Mouse (Mus musculus) intestine, embryonic 15.5 days (tissue): ENCODE results near the gene 1700001C19Rik. TPM values are rescaled to one million over a fixed set of nuclear protein-coding genes. Genes with fewer than 3 reads are reported as not detected.
A peak's percentile ranks its signal among the peaks of the same experiment; 100 is the strongest.

ENCODE experiments used
- ATAC-seq: fragments of 200-750 bp; cut with Nextera tagmentation; 2 replicates; pipeline ENCODE4 v1.8.0; 2017; ENCODE audit warnings: moderate TSS enrichment, moderate library complexity
- H3K27ac ChIP-seq: fragments of 300-500 bp; sonication (generic); 2 replicates; pipeline ENCODE4 v1.5.1; 2015; ENCODE audit warnings: mild to moderate bottlenecking, inconsistent platforms
- H3K27me3 ChIP-seq: fragments of 300-500 bp; sonication (generic); replicated peaks from 2 replicates; pipeline ENCODE4 v1.6.1; 2015; ENCODE audit warnings: inconsistent platforms
- H3K36me3 ChIP-seq: fragments of 300-500 bp; sonication (generic); 2 replicates; pipeline ENCODE4 v1.6.1; 2015; ENCODE audit warnings: inconsistent platforms
- H3K4me1 ChIP-seq: fragments of 300-500 bp; sonication (generic); replicated peaks from 2 replicates; pipeline ENCODE4 v1.6.1; 2015; ENCODE audit warnings: inconsistent platforms
- H3K4me2 ChIP-seq: fragments of 300-500 bp; sonication (generic); replicated peaks from 2 replicates; pipeline ENCODE4 v1.6.1; 2015; ENCODE audit warnings: mild to moderate bottlenecking, inconsistent platforms
- H3K4me3 ChIP-seq: fragments of 300-500 bp; sonication (generic); replicated peaks from 2 replicates; pipeline ENCODE4 v1.5.1; 2015; ENCODE audit warnings: inconsistent platforms
- H3K9ac ChIP-seq: fragments of 300-500 bp; sonication (generic); 2 replicates; pipeline ENCODE4 v1.6.1; 2015; ENCODE audit warnings: inconsistent platforms
- H3K9me3 ChIP-seq: fragments of 300-500 bp; sonication (generic); 2 replicates; pipeline ENCODE4 v1.6.1; 2016; ENCODE audit warnings: inconsistent platforms
- WGBS: fragments of 180-500 bp; shearing (Covaris S2); methylation state at CpG from one replicate; pipeline ENCODE4 v1.1.7; 2015; 5-methylcytosine and 5-hydroxymethylcytosine counted together
- polyA plus RNA-seq: library from polyadenylated mRNA; unstranded; fragments of >200 nt; fragmentation: Nextera tagmentation; extraction: Ambion mirVana; gene quantifications from 2 replicates; pipeline ENCODE4 v1.2.1, GENCODE M21; 2015

1700001C19Rik gene
- polyA plus RNA-seq, 1 experiment from 2014 or later: 0.38 TPM

DNA sequence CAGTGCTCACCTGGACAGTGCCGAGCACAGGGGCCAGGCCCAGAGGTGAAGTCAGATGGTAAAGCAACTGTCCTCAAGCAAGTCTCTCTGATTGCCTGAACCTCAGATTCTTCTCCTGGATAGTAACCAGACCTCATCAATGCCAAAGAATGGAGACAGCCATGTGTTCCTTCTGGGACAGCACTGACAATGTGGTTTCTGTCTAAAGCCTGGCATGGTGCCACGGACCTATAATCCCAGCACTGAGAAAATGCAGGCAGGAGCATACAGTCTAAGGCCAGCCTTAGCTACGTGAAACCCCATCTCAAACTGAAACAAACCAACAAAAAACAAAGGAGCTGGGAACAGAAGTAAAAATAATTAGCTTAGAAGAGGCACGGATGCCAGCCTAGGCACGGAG, 33.5 kb upstream of the 1700001C19Rik start:
- H3K9me3 ChIP-seq: no peaks in the 10 kb centered on the region
- no peak overlapping the region for H3K4me3 ChIP-seq
- no peak overlapping the region for H3K4me2 ChIP-seq
- 0 out of 2 replicates have a peak, but pooled peaks cover 3% of the 10 kb centered on the region for H3K27me3 ChIP-seq
- peak overlapping the region; percentile 62 for H3K27ac ChIP-seq
- 56% methylated on average over 5 of the region's 5 CpGs for WGBS
- ATAC-seq: no peak
- H3K36me3 ChIP-seq: no peaks in the 10 kb centered on the region
- H3K9ac ChIP-seq: no peak overlapping the region
- peaks cover 43% of the 10 kb centered on the region for H3K4me1 ChIP-seq

DNA sequence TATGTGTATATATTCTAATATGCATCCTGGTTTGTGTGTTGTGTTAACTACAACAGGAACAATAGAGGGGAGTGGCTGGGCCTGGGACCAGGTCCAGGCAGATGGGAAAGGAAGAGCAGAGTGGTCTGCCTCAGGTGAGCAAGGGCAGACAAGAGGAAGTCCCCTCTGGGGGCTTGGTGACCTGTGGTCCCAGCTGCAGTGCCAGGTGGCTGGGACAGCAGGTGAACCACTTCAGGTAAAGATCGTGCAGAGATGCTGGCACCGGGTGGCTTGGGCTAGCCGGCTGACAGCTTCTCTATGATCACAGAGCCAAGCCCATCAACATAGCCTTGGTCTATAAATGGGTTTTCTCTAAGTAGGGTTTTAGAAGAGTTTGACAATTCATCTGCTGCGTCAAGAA, 32.9 kb upstream of the 1700001C19Rik start:
- WGBS: 86% methylated on average over 4 of the region's 4 CpGs
- Histone ChIP-seq H3K4me2 (no peak overlapping the region), H3K27ac (0 out of 2 replicates have a peak overlapping the region, but pooled peaks have one; percentile 15), H3K27me3 (0 out of 2 replicates have a peak, but pooled peaks cover 3% of the 10 kb centered on the region), H3K9me3 (no peaks in the 10 kb centered on the region), H3K4me1 (peaks cover 46% of the 10 kb centered on the region), H3K4me3 (no peak overlapping the region), H3K36me3 (no peaks in the 10 kb centered on the region), H3K9ac (no peak overlapping the region)
- ATAC-seq: no peak

DNA sequence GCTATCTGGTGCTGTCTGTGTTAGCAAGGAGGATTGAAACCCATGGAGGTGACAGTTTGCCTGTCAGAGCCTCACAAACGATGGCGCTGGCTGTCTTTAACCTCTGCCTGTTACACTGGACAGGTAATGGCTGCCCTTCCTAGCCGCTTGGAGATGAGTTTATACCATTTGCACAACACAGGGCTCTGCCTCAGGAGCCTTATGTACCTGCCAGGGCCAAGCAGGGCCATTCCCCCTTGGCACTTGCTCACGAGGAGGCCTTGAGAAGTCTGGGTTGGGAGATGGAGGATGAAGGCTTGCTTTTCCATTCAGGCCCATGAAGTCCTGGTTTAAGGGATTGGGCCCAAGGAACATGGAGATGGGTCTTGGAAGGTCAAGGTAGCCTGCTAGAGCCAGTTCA, 32.5 kb upstream of the 1700001C19Rik start:
- Histone ChIP-seq H3K36me3 (no peaks in the 10 kb centered on the region), H3K4me1 (peaks cover 51% of the 10 kb centered on the region), H3K9ac (no peak overlapping the region), H3K27ac (no peak overlapping the region), H3K4me2 (no peak overlapping the region), H3K4me3 (no peak overlapping the region), H3K9me3 (no peaks in the 10 kb centered on the region), H3K27me3 (0 out of 2 replicates have a peak, but pooled peaks cover 3% of the 10 kb centered on the region)
- WGBS: 90% methylated on average over 4 of the region's 4 CpGs
- no peak for ATAC-seq

DNA sequence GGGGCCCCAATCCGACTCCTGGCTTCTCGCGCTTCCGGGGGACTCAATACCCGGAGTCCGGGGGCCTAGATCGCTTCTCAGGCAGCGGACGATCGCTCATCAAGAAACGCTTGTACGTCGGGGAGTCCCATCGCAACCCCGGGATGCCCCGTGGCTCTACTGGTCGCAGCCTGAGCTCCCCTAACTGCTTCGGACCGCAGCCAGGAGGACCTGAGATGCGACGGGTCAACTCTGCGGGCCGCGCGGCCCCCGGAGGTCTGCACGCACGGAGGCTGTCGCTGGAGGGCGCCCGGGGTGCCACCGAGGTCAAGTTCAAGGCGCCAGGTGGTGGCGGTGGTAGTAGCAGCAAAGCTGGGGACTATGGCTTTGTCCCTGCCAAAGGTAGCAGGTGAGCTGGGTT, 31.3 kb upstream of the 1700001C19Rik start:
- 25% methylated on average over 34 of the region's 34 CpGs for WGBS
- peak overlapping the region; percentile 17 for H3K4me3 ChIP-seq
- H3K27ac ChIP-seq: no peak overlapping the region
- 0 out of 2 replicates have a peak, but pooled peaks cover 3% of the 10 kb centered on the region for H3K27me3 ChIP-seq
- peaks cover 55% of the 10 kb centered on the region for H3K4me1 ChIP-seq
- no peaks in the 10 kb centered on the region for H3K9me3 ChIP-seq
- H3K9ac ChIP-seq: no peak overlapping the region
- no peak for ATAC-seq
- peak overlapping the region; percentile 47 for H3K4me2 ChIP-seq
- H3K36me3 ChIP-seq: no peaks in the 10 kb centered on the region

DNA sequence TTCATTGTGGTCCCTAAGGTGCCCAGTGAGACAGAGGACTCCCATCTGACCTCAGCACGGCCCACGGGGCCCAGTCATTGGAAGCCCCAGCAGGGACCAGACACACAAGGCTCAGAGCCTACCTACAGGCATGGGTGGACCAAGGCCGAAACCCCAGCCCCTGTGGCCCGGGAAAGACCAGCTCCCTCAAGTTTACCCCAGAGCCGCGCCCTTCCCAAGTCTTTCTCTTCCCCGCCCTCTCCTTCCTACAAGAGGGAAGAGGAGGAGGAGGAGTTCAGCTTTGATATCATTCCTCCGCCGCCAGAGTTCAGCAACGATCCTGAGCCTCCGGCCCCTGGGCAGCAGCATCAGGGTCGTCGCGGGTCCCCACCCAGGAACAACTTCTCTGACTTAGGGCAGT, 30.9 kb upstream of the 1700001C19Rik start:
- no peaks in the 10 kb centered on the region for H3K9me3 ChIP-seq
- 0 out of 2 replicates have a peak, but pooled peaks cover 3% of the 10 kb centered on the region for H3K27me3 ChIP-seq
- peaks cover 51% of the 10 kb centered on the region for H3K4me1 ChIP-seq
- H3K4me3 ChIP-seq: peak overlapping the region; percentile 17
- WGBS: 32% methylated on average over 14 of the region's 14 CpGs
- no peaks in the 10 kb centered on the region for H3K36me3 ChIP-seq
- H3K27ac ChIP-seq: no peak overlapping the region
- H3K9ac ChIP-seq: no peak overlapping the region
- no peak for ATAC-seq
- H3K4me2 ChIP-seq: peak overlapping the region; percentile 47

DNA sequence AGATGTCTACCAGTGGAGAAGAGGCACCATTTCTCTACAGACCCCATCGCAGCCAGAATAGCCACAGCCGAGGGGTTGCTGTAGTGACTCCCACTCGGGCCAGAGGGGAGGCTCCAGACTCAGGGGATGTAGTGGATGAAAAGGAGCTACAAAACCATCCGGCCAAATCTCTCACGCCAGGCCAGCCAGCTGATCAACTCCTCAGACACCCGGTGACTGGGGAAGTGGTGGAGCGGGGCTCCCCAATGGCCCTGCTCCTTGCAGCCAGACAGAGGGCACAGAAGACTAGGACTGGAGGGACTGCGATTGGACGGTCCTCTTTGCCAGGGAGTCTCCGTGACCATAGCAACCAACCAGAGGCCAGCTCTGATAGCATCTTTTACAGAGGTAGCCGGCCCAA, 30.5 kb upstream of the 1700001C19Rik start:
- Histone ChIP-seq H3K36me3 (no peaks in the 10 kb centered on the region), H3K4me2 (no peak overlapping the region), H3K27me3 (0 out of 2 replicates have a peak, but pooled peaks cover 3% of the 10 kb centered on the region), H3K9me3 (no peaks in the 10 kb centered on the region), H3K27ac (no peak overlapping the region), H3K4me3 (no peak overlapping the region), H3K9ac (no peak overlapping the region), H3K4me1 (peaks cover 50% of the 10 kb centered on the region)
- no peak for ATAC-seq
- WGBS: 75% methylated on average over 11 of the region's 11 CpGs

DNA sequence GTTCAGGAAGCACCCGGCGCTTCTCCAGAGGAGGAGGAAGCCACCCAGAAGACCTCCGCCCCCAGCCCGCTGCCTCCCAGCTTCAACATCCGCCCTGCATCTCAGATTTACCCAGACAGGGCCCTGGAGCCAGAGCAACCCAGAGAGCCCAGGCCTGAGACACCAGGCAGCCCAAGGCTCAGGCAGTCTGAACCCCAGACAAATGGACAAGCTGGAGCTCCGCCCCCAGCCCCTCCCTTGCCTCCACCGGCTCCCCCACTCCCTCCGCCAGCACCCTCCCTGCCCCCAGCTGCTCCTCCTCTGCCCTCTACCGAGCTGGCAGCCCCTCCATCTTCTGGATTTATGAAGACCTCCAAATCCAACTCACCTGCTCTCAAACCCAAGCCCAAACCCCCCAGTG, 29.1 kb upstream of the 1700001C19Rik start:
- WGBS: 34% methylated on average over 9 of the region's 9 CpGs
- H3K4me1 ChIP-seq: peaks cover 53% of the 10 kb centered on the region
- H3K9me3 ChIP-seq: no peaks in the 10 kb centered on the region
- H3K4me3 ChIP-seq: no peak overlapping the region
- no peak for ATAC-seq
- H3K36me3 ChIP-seq: no peaks in the 10 kb centered on the region
- H3K4me2 ChIP-seq: no peak overlapping the region
- 0 out of 2 replicates have a peak, but pooled peaks cover 3% of the 10 kb centered on the region for H3K27me3 ChIP-seq
- no peak overlapping the region for H3K9ac ChIP-seq
- no peak overlapping the region for H3K27ac ChIP-seq

DNA sequence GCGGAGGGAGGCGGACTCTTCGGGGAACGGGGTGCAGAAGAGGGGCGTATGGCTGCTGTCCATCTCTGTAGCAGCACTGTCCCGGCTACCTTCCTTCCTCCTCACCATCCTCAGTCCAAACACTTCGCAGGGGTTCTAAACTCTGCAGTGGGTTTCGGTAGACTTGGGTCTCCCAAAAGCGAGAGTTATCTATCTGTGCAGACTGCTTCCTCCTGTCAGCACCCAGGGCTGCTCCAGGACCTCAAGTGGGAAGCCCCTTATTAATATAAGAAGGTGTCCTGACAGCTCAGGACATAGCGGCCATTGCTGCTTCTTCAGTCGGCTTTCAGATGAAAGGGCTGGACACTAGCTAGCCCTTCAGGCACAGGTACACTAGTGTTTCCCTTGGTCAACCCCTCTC, 27.8 kb upstream of the 1700001C19Rik start:
- Histone ChIP-seq H3K9ac (no peak overlapping the region), H3K4me2 (peak overlapping the region; percentile 27; the same call in 1 of the 2 replicates), H3K36me3 (no peaks in the 10 kb centered on the region), H3K27me3 (0 out of 2 replicates have a peak, but pooled peaks cover 3% of the 10 kb centered on the region), H3K27ac (no peak overlapping the region; the same call in 1 of the 2 replicates), H3K9me3 (no peaks in the 10 kb centered on the region), H3K4me3 (no peak overlapping the region), H3K4me1 (peaks cover 54% of the 10 kb centered on the region)
- 73% methylated on average over 11 of the region's 11 CpGs for WGBS
- ATAC-seq: no peak

DNA sequence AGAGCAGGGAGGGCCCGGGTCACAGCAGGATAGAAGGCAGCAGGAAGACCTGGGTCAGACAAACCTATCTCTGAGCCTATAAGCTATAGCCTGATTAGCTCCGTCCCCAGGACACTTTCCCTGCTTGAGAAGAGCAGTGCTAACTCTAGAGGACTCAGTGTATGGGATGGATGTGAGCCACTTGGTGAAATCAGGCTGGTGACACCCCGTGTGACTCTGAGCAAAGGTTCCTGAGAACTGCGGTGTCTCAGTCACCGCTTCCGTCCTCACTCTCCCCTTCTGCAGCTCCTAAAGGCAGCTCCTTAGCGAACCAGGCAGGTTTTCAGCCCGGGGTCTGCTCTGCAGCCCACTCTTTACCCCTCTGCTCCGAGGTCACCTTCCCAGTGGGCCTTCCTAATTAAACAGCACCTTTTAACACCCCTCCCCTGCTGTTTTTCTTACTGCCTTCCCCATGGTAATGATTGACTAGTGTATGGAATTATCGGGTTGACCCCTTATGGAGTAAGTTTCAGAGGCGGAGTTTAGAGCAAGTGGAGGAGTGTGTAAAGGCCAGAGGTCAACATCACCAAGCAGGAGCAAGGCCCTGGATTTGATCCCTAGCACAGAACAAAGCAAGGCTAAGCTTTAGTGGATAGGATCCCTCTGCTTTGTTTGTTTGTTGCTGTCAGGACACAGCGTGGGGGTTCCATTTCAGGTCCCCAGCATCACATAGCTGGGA, 27.2 kb upstream of the 1700001C19Rik start:
- WGBS: 41% methylated on average over 12 of the region's 12 CpGs
- 0 out of 2 replicates have a peak, but pooled peaks cover 3% of the 10 kb centered on the region for H3K27me3 ChIP-seq
- peak overlapping the region; percentile 27; the same call in 1 of the 2 replicates for H3K4me2 ChIP-seq
- H3K9ac ChIP-seq: no peak overlapping the region
- peaks cover 53% of the 10 kb centered on the region for H3K4me1 ChIP-seq
- ATAC-seq: peak; percentile 57
- no peak overlapping the region for H3K4me3 ChIP-seq
- H3K36me3 ChIP-seq: no peaks in the 10 kb centered on the region
- H3K27ac ChIP-seq: peak overlapping the region; percentile 51
- H3K9me3 ChIP-seq: no peaks in the 10 kb centered on the region

DNA sequence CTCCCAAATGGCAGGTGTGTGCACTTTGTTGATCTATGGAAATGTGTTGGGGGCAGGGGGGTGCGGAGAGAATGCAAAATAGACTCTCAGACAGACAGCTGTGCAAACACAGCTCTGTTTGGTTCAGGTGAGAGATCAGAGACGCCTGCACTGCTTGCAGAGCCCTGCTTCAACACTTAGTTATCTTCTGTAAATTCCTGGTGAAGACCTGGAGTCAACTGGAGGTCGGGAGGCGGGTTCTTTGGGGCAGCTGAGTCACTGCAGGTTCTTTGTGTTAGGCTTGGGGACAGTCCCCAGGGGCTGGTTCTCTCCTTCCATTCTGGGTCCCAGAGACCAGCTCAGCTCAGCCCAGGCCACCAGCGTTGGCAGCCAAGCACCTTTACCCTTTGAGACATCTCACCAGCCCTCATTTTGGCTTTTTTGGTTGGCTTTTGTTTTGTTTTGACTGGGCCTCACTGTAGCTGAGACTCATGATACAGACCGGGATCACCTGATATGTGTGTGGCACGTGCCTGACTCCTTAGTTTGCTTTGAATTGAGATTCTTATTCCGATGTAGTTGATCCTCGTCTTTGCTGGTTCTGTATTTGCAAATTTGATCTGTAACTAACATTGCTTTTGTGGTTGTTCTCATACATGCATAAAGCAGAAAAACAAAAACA, 25.7 kb upstream of the 1700001C19Rik start:
- no peak overlapping the region for H3K9ac ChIP-seq
- no peak overlapping the region for H3K4me2 ChIP-seq
- H3K9me3 ChIP-seq: no peaks in the 10 kb centered on the region
- 0 out of 2 replicates have a peak, but pooled peaks cover 3% of the 10 kb centered on the region for H3K27me3 ChIP-seq
- H3K4me3 ChIP-seq: no peak overlapping the region
- H3K36me3 ChIP-seq: no peaks in the 10 kb centered on the region
- 0 out of 2 replicates have a peak overlapping the region, but pooled peaks have one; percentile 1 for H3K27ac ChIP-seq
- peak; percentile 57 for ATAC-seq
- H3K4me1 ChIP-seq: peaks cover 46% of the 10 kb centered on the region
- 38% methylated on average over 9 of the region's 9 CpGs for WGBS

DNA sequence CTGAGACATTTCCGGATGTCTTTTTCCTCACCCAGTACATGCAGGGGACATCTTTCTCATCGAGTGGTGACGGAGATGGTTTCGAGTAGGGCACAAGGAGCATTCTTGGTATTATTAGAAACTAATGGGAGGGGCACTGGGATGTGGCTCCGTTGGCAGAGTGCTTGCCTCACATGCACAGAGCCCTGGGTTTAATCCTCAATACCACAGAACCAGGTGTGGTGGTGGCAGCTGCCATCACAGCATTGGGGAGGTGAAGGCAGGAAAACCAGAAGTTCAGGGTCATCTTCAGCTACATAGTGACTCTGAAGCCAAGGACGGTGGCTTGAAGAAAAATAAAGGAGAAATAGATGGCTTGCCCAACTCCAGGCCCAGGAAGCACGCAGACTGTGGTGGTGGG, 25.0 kb upstream of the 1700001C19Rik start:
- no peak overlapping the region for H3K4me2 ChIP-seq
- 0 out of 2 replicates have a peak overlapping the region, but pooled peaks have one; percentile 1 for H3K27ac ChIP-seq
- WGBS: 66% methylated on average over 7 of the region's 7 CpGs
- H3K4me1 ChIP-seq: peaks cover 40% of the 10 kb centered on the region
- ATAC-seq: no peak
- no peaks in the 10 kb centered on the region for H3K36me3 ChIP-seq
- H3K9ac ChIP-seq: no peak overlapping the region
- no peak overlapping the region for H3K4me3 ChIP-seq
- H3K9me3 ChIP-seq: no peaks in the 10 kb centered on the region
- H3K27me3 ChIP-seq: no peaks in the 10 kb centered on the region

DNA sequence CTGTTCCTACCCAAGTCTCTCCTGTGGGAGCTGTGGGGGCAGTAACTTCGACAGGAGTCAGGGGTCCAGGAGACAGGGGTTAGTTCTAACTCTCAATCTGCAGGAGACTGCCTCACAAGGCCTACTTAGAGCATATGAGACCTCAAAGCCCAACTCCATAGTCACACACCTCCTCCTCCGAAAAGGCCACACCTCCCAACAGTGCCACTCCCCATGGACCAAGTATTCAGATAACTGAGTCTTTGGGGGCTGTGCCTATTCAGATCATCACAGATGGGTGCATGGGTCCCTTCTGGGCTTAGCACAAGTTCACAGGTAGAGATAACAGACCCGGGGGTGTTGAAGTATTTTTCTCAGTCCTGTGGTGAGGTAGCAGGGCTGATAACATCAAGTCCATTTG, 24.5 kb upstream of the 1700001C19Rik start:
- Histone ChIP-seq H3K9me3 (no peaks in the 10 kb centered on the region), H3K4me3 (no peak overlapping the region), H3K27me3 (no peaks in the 10 kb centered on the region), H3K4me1 (peaks cover 40% of the 10 kb centered on the region), H3K27ac (no peak overlapping the region), H3K9ac (no peak overlapping the region), H3K4me2 (no peak overlapping the region), H3K36me3 (no peaks in the 10 kb centered on the region)
- WGBS: 58% methylated on average over 3 of the region's 3 CpGs
- no peak for ATAC-seq
